Mouse (Mus musculus): ENCODE measurements around the gene Adss.

Adss gene

DNA sequence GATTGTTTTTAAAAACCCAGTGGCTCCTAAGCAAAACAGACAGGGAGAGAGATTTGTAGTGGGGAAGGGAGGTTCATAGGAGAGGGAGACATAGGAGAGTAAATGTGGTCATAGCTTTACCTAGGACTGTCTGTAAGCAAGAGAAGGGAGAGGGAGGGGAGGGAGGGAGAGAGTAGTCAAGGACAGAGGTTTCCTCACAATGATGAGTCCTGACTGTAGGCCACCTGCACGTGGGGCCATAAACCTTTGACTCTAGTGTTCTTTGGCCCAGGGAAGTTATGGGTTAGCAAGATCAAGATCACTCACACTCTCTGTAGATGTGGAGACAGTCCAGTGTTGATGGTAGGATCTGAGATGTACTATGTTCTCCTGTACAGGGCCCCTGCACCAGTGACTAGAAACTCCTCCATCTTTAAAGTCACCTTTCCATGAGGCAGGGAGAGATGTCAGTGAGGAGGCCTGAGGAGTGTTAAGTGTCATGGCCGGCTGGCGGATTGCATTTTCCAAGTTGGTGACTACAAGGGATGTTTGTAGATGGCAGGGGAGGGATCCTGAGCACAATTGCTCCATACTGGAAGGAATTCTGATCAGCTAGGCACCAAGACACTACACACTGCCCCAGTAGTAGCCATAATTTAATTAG lies 68.3 kb downstream of the Adss start:
- DNase-seq (ENCODE audit: low spot score in 2 of 2): no peak

DNA sequence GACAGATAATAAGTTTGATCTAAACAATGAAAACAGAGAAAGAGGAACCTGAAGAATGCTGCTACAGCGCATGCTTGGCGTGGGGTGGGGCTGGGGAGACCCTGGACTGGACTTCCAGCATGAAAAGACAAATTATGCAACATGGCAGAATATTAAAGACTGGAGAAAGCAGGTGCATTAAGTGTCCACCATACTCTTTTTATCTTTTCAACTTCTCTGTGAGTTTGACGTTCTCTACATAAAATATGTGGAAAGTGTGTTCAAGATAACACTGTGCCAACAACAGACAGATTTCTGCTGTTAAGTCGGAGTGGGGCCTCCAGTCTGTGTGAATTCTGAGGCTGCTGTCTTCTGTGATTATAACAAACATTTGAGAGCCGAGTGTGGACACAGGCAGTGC lies 69.4 kb downstream of the Adss start:
- DNase-seq (ENCODE audit: low spot score in 2 of 2): no peak

GRCm38 (mm10) chr1:177723786-177724185 lies 72.5 kb downstream of the Adss start:
- no peak for DNase-seq (ENCODE audit: low spot score in 2 of 2)

DNA sequence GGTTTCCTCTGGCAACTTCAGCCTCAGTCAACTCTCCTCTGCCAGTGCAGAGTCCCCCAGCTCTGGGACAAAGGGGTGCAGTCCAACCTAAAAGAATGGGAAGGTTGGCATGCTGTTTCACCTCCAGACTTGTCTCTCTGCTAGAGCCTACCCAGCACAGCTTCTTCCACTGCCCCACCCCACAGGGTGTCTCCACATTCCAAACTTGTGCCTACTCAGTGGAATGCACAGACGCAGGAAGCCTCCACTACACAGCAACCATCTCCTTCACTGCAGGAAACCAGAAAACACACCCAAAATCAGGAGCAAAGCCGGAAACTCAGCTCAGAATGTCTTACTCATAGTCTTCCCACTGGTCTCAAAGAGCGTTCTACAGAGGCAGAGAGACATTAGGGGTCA lies 77.3 kb downstream of the Adss start:
- DNase-seq (ENCODE audit: low spot score in 2 of 2): no peak

DNA sequence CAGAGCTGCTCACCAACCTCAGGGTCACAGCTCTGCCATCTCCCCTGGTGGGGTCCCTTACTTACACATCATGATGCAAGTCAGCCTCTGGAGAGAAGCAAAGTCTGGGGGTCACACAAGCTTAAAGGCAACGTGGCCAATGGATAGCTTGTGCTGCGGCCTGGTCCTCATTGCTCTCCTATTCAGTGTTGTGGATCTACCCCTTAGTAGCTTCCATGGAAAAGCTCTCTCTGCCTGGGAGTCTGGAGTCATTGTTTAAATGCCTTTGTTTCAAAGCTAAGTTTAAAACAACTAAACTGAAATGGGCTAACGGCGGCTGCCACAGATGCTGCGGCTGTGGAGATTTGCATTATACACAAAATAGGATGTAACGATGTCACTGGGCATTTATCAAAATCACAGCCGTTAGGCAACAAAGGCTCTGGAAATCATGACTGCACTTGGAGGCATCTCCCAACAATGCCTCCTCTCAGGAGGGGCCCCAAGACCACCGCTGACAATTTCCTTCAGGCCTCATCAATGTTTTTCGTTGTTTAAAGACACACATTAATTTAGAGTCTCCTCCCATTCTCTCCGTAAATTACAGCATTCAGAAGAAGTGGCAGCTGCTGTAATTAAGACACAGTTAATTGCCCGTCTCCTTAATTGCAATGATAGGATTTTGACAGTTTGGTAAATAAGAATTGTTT lies 77.8 kb downstream of the Adss start:
- DNase-seq (ENCODE audit: low spot score in 2 of 2): no peak

DNA sequence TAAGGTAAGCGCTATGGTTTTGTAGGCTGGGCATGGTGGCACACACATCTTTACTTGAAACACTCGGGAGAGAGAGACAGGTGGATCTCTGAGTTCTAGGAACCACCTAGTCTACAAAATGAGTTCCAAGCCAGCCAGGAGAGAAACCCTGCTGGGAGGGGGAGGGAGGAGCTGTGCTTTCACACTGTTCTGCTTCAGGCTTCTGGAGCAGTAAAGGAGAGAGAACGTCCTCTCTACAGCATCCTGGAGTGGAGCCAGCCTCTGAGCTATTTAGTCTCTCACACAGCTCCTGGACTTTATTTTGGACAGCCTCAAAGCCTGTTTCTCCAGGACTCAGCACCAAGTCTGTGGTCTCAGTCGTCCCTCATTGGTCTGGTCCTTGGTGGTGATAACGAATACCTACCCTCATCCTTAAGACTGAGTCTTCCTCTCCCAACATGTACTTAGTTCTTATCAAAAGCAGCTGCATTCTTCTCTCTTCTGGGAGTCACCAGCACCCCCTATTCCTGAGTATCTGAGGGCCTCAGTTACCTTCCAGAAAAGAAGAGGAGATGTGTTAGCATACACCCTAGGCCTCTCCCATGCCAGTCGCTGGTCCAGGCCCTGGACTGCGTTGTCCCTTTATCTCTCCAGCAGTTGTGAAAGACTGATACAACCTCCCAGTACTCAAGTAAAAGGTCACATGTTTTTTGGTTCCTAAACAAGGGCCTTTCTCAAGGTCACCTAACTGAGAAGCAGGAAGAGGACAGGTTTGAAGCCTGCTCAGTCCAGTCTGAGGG lies 79.1 kb downstream of the Adss start:
- peak; percentile 52 to 54 for DNase-seq (ENCODE audit: low spot score in 2 of 2)

GRCm38 (mm10) chr1:177716448-177716847 lies 79.9 kb downstream of the Adss start:
- no peak for DNase-seq (ENCODE audit: low spot score in 2 of 2)

DNA sequence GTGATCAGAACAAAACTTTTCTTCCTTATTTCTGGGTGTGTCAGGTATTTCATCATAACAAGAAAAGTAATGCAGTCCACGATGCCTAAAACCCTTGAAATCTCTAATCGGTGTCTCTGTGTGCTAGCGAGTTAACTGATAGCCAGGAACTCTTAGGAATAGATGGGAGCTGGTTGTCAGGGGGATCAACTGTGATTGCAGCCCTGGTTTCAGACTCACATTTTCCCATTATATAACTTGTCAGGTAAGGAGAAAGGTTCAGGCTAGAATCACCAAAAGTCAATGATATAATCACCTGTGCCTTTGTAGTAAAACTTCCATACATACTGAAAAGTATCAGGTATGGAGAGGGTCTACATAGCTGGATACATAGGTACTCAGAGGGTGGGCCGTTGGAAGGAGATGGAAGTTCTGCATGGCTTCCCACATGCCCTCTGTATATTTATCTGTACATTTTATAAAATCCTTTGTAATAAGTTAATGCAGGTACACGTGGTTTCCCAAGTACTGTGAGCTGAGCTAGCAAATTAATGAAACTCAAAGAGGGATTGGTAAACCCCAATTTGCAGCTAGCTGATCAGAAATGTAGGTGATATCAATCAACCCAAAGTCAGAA lies 81.8 kb downstream of the Adss start:
- DNase-seq (ENCODE audit: low spot score in 2 of 2): no peak

- DNase-seq (ENCODE audit: low spot score in 2 of 2): no peak
Measured at GRCm38 (mm10) chr1:177713635-177714396, 82.5 kb downstream of the Adss start.

All from right cerebral cortex, postnatal 10 days (tissue).